Mouse (Mus musculus): ENCODE measurements around the gene Mipep. TPM values are rescaled to one million over a fixed set of nuclear protein-coding genes. Genes with fewer than 3 reads are reported as not detected.
A peak's percentile ranks its signal among the peaks of the same experiment; 100 is the strongest.

Mipep gene
- 13.5 and 16.3 TPM in 2 replicates for polyA plus RNA-seq (2015; fragmentation: Nextera tagmentation; extraction: Ambion mirVana)

- no peaks in the 10 kb centered on the region for H3K9me3 ChIP-seq (replicated peaks)
- DNase-seq (peak; percentile 75), ATAC-seq (ENCODE audit: low read depth) (peak; percentile 85)
- 0 out of 2 replicates have a peak, but pooled peaks cover 4% of the 10 kb centered on the region for H3K27me3 ChIP-seq
- no peaks in the 10 kb centered on the region for H3K36me3 ChIP-seq
- H3K4me1 ChIP-seq (replicated peaks): peaks cover 16% of the 10 kb centered on the region
- peak within 1 kb of the TSS; percentile 82 for H3K9ac ChIP-seq
- H3K27ac ChIP-seq: peak within 1 kb of the TSS; percentile 19; the same call in 1 of the 2 replicates
- peak within 1 kb of the TSS; percentile 80 for H3K4me2 ChIP-seq
- H3K4me3 ChIP-seq (replicated peaks): peak within 1 kb of the TSS; percentile 84
- 1% methylated on average over 60 of the region's 61 CpGs for WGBS (ENCODE audit: insufficient replicate concordance)
These were observed at the start of gene Mipep for GRCm38 (mm10) chr14:60784427-60785315. Gene Mipep, plus strand, starts transcription at chr14:60784573.

GRCm38 (mm10) chr14:60735206-60735605 is 49.2 kb upstream of the Mipep start:
- H3K4me3 ChIP-seq (replicated peaks): no peak overlapping the region
- WGBS (ENCODE audit: insufficient replicate concordance): 67% methylated on average over 5 of the region's 5 CpGs
- peaks cover 45% of the 10 kb centered on the region for H3K4me1 ChIP-seq (replicated peaks)
- H3K9me3 ChIP-seq (replicated peaks): no peaks in the 10 kb centered on the region
- no peaks in the 10 kb centered on the region for H3K36me3 ChIP-seq
- no peak overlapping the region for H3K4me2 ChIP-seq
- no peaks in the 10 kb centered on the region for H3K27me3 ChIP-seq
- DNase-seq (no peak), ATAC-seq (ENCODE audit: low read depth) (no peak)
- H3K9ac ChIP-seq: no peak overlapping the region
- no peak overlapping the region for H3K27ac ChIP-seq

- Histone ChIP-seq H3K27ac (peak overlapping the region; percentile 83), H3K4me1 (replicated peaks) (peaks cover 52% of the 10 kb centered on the region), H3K27me3 (no peaks in the 10 kb centered on the region), H3K36me3 (no peaks in the 10 kb centered on the region), H3K9ac (0 out of 2 replicates have a peak overlapping the region, but pooled peaks have one; percentile 6), H3K9me3 (replicated peaks) (no peaks in the 10 kb centered on the region), H3K4me3 (replicated peaks) (no peak overlapping the region), H3K4me2 (peak overlapping the region; percentile 36)
- no peak for DNase-seq
- 25% methylated on average over 13 of the region's 13 CpGs for WGBS (ENCODE audit: insufficient replicate concordance)
- no peak for ATAC-seq (ENCODE audit: low read depth)
These were observed 48.4 kb upstream of the Mipep start for GRCm38 (mm10) chr14:60735848-60736547.

GRCm38 (mm10) chr14:60736591-60737192 is 47.7 kb upstream of the Mipep start:
- no peaks in the 10 kb centered on the region for H3K9me3 ChIP-seq (replicated peaks)
- H3K4me1 ChIP-seq (replicated peaks): peaks cover 58% of the 10 kb centered on the region
- H3K36me3 ChIP-seq: no peaks in the 10 kb centered on the region
- H3K4me3 ChIP-seq (replicated peaks): peak overlapping the region; percentile 10; the same call in 1 of the 2 replicates
- peak overlapping the region; percentile 83 for H3K27ac ChIP-seq
- peak; percentile 9 for DNase-seq
- H3K9ac ChIP-seq: peak overlapping the region; percentile 6; the same call in 1 of the 2 replicates
- H3K27me3 ChIP-seq: no peaks in the 10 kb centered on the region
- H3K4me2 ChIP-seq: peak overlapping the region; percentile 36
- 12% methylated on average over 4 of the region's 4 CpGs for WGBS (ENCODE audit: insufficient replicate concordance)
- peak; percentile 50 for ATAC-seq (ENCODE audit: low read depth)

GRCm38 (mm10) chr14:60737202-60737611 is 47.2 kb upstream of the Mipep start:
- DNase-seq: no peak
- Histone ChIP-seq H3K36me3 (no peaks in the 10 kb centered on the region), H3K4me3 (replicated peaks) (no peak overlapping the region), H3K9me3 (replicated peaks) (no peaks in the 10 kb centered on the region), H3K4me1 (replicated peaks) (peaks cover 62% of the 10 kb centered on the region), H3K27ac (peak overlapping the region; percentile 83), H3K4me2 (peak overlapping the region; percentile 8), H3K27me3 (no peaks in the 10 kb centered on the region), H3K9ac (no peak overlapping the region)
- WGBS (ENCODE audit: insufficient replicate concordance): 14% methylated on average over 7 of the region's 7 CpGs
- no peak for ATAC-seq (ENCODE audit: low read depth)

- 35% methylated on average over 10 of the region's 10 CpGs for WGBS (ENCODE audit: insufficient replicate concordance)
- Histone ChIP-seq H3K4me1 (replicated peaks) (peaks cover 67% of the 10 kb centered on the region), H3K27me3 (no peaks in the 10 kb centered on the region), H3K27ac (peak overlapping the region; percentile 60), H3K4me2 (no peak overlapping the region), H3K9ac (no peak overlapping the region), H3K36me3 (no peaks in the 10 kb centered on the region), H3K4me3 (replicated peaks) (no peak overlapping the region), H3K9me3 (replicated peaks) (no peaks in the 10 kb centered on the region)
- ATAC-seq (ENCODE audit: low read depth) (no peak), DNase-seq (no peak)
These were observed 45.9 kb upstream of the Mipep start for GRCm38 (mm10) chr14:60738434-60738938.

DNA sequence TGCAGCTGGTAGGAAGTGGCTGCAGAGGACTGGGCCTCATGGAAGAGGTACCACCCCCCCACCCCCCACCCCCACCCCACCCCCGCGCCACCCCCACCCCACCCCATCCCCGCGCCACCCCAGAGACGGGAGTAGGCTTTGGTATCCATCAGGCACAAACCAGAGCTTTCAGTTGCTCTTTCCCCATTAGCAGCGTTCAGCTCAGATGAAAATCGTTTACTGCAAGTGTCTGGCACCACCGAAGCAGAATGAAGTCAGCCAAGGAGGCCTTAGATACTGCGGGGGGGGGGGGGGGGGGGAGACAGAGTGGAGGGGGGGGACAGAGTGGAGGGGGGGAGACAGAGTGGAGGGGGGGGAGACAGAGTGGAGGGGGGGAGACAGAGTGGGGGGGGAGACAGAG is 45.2 kb upstream of the Mipep start:
- ATAC-seq (ENCODE audit: low read depth) (no peak), DNase-seq (no peak)
- WGBS (ENCODE audit: insufficient replicate concordance): 3% methylated on average over 5 of the region's 9 CpGs
- Histone ChIP-seq H3K27me3 (no peaks in the 10 kb centered on the region), H3K27ac (no peak overlapping the region), H3K4me3 (replicated peaks) (no peak overlapping the region), H3K36me3 (no peaks in the 10 kb centered on the region), H3K4me1 (replicated peaks) (peaks cover 67% of the 10 kb centered on the region), H3K9me3 (replicated peaks) (no peaks in the 10 kb centered on the region), H3K4me2 (no peak overlapping the region), H3K9ac (no peak overlapping the region)

DNA sequence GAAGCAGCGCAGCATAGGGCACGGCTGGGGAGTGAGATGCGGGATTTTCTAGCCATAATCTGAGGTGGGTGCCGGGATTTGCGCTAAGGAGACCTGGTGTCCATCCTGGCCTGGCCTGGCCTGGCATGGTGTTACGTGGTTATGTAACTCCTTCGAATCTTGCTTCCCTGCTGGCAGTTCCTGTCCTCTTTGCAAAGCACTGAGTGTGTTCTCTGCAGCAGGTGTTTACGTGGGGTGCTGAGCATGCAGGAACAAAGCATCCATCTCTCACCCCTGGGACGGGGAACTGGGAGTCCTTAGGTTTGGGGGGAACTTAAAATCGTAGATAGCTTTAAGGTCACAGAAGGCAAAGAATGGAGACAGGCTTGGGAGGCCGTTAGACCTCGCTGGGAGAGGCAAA is 44.8 kb upstream of the Mipep start:
- Histone ChIP-seq H3K4me3 (replicated peaks) (no peak overlapping the region), H3K9ac (no peak overlapping the region), H3K27ac (peak overlapping the region; percentile 21), H3K36me3 (no peaks in the 10 kb centered on the region), H3K27me3 (no peaks in the 10 kb centered on the region), H3K9me3 (replicated peaks) (no peaks in the 10 kb centered on the region), H3K4me1 (replicated peaks) (peaks cover 67% of the 10 kb centered on the region), H3K4me2 (no peak overlapping the region)
- no peak for DNase-seq
- no peak for ATAC-seq (ENCODE audit: low read depth)
- 74% methylated on average over 12 of the region's 12 CpGs for WGBS (ENCODE audit: insufficient replicate concordance)

GRCm38 (mm10) chr14:60740507-60740906 is 43.9 kb upstream of the Mipep start:
- Histone ChIP-seq H3K27me3 (no peaks in the 10 kb centered on the region), H3K4me1 (replicated peaks) (peaks cover 64% of the 10 kb centered on the region), H3K9ac (no peak overlapping the region), H3K9me3 (replicated peaks) (no peaks in the 10 kb centered on the region), H3K36me3 (peaks cover 2% of the 10 kb centered on the region), H3K4me2 (no peak overlapping the region), H3K27ac (peak overlapping the region; percentile 24; the same call in 1 of the 2 replicates), H3K4me3 (replicated peaks) (no peak overlapping the region)
- 66% methylated on average over 5 of the region's 5 CpGs for WGBS (ENCODE audit: insufficient replicate concordance)
- ATAC-seq (ENCODE audit: low read depth) (no peak), DNase-seq (no peak)

- DNase-seq: no peak
- WGBS (ENCODE audit: insufficient replicate concordance): 59% methylated on average over 8 of the region's 8 CpGs
- Histone ChIP-seq H3K4me3 (replicated peaks) (no peak overlapping the region), H3K9me3 (replicated peaks) (no peaks in the 10 kb centered on the region), H3K4me1 (replicated peaks) (peaks cover 59% of the 10 kb centered on the region), H3K36me3 (peaks cover 7% of the 10 kb centered on the region), H3K4me2 (no peak overlapping the region), H3K27me3 (no peaks in the 10 kb centered on the region), H3K27ac (peak overlapping the region; percentile 24; the same call in 1 of the 2 replicates), H3K9ac (no peak overlapping the region)
- no peak for ATAC-seq (ENCODE audit: low read depth)
These were observed 43.3 kb upstream of the Mipep start for GRCm38 (mm10) chr14:60741033-60741432.

DNA sequence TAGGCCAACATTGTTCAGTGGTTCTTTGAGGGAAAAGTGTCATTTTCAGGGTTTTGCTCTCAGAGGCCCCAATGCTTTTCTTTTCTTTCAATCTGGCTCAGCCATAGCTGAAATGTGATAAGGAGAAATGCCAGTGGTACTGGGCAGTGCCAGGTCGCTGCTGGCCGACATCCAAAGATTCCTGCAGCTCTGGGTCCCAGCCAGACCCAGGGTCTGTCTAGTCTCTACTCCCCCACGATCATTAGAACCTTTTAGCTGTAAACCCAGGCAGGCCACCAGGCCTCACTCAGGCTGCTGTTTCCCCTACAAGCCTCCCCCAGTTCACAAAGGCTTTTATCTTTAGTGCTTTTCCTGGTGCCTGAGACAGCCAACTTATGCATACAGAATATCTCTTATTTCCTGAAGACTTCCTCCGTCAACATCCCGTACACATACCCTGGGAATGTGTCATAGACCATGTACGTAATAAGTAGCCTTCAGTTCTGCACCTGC is 42.8 kb upstream of the Mipep start:
- no peak overlapping the region for H3K4me3 ChIP-seq (replicated peaks)
- peaks cover 12% of the 10 kb centered on the region for H3K36me3 ChIP-seq
- no peaks in the 10 kb centered on the region for H3K9me3 ChIP-seq (replicated peaks)
- H3K4me1 ChIP-seq (replicated peaks): peaks cover 54% of the 10 kb centered on the region
- no peaks in the 10 kb centered on the region for H3K27me3 ChIP-seq
- H3K9ac ChIP-seq: no peak overlapping the region
- 58% methylated on average over 6 of the region's 6 CpGs for WGBS (ENCODE audit: insufficient replicate concordance)
- H3K27ac ChIP-seq: peak overlapping the region; percentile 40; the same call in 1 of the 2 replicates
- no peak for ATAC-seq (ENCODE audit: low read depth)
- DNase-seq: no peak
- H3K4me2 ChIP-seq: no peak overlapping the region

Measured in liver, embryonic 13.5 days (tissue).